Mouse (Mus musculus): ENCODE data around the gene Cdk14.

GRCm38 (mm10) chr5:5044326-5044725, 375.8 kb downstream of the Cdk14 start:
- TF ChIP-seq HCFC1 (IDR thresholded peaks at IDR 0.05; ENCODE audit: borderline replicate concordance, insufficient read depth, low read length) (no peak), ZC3H11A (IDR thresholded peaks at IDR 0.05; ENCODE audit: borderline replicate concordance, low read depth, low read length) (no peak)

Measured in ES-E14 (cell line).